Mouse (Mus musculus): ENCODE measurements around the gene Sptssb.

DNA sequence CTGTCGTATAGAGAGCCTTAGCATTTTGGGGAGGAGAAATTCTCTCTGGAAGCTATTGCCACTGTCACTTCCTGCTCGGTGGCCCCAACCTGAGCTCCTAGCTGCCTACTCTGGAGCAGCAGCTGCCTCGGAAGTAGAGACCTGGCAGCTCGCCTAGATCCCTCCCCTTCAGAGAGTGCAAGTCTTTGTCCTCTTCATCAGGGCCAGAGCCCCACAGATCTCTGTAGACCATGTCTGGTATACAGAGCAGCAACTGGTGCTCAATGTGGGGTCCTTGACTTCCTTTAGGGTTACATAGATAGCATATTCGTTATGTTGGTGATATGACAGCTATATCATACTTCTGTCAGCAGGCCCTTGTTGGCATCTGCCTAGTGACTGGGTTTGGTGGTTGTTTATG, 41.3 kb downstream of the Sptssb start:
- TF ChIP-seq SMC3 (IDR thresholded peaks at IDR 0.05; ENCODE audit: low read depth, low read length) = no peak
- no peak for TF ChIP-seq NRF1 (IDR thresholded peaks at IDR 0.05; ENCODE audit: low read depth, low read length)
- TF ChIP-seq GABPA (IDR thresholded peaks at IDR 0.05; ENCODE audit: insufficient replicate concordance, low read depth, low read length) = no peak
- TF ChIP-seq RAD21 (IDR thresholded peaks at IDR 0.05; ENCODE audit: low read depth, low read length) = no peak

Data from CH12.LX (cell line).